Mouse (Mus musculus): Measurements from ENCODE around the gene Icam5.
A peak's percentile ranks its signal among the peaks of the same experiment; 100 is the strongest.

Gene Icam5

GRCm38 (mm10) chr9:21014691-21015570 lies 16.9 kb upstream of the Icam5 start:
- DNase-seq (ENCODE audit: low spot score): no peak

DNA sequence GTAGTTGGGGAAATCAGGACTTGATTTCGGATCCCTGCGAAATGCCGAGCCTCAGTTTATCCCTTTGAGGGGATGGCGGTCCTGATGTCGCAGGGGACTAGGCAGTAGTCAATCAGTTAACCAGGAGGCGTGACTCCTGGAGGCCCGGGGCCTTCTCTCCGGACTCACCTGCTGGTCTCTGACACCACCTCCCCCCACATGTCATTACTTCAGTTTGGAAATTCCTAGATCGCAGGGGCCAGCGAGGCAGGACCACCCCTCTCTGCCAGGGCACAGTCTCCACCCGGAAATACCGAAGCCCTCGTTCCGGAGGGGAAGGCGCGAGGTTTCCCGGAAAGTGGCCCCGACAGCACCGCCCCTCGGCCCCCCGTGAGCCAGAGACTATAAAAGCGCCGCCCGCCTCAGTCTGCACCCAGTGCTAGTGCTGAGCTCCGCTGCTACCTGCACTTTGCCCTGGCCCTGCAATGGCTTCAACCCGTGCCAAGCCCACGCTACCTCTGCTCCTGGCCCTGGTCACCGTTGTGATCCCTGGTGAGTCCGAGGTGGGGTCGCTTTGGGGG lies 16.2 kb upstream of the Icam5 start, which contains the start of gene Icam1:
Gene Icam1 (plus strand): TSS at position 415 of the 560 bp plus-strand sequence.
- DNase-seq (ENCODE audit: low spot score): no peak

- DNase-seq (ENCODE audit: low spot score): no peak
These were observed 15.3 kb upstream of the Icam5 start for GRCm38 (mm10) chr9:21016331-21017176.

- no peak for DNase-seq (ENCODE audit: low spot score)
These were observed 14.7 kb upstream of the Icam5 start for GRCm38 (mm10) chr9:21017177-21017575.

GRCm38 (mm10) chr9:21018600-21018999 lies 13.3 kb upstream of the Icam5 start:
- no peak for DNase-seq (ENCODE audit: low spot score)

GRCm38 (mm10) chr9:21021363-21021762 lies 10.5 kb upstream of the Icam5 start:
- DNase-seq (ENCODE audit: low spot score): no peak

DNA sequence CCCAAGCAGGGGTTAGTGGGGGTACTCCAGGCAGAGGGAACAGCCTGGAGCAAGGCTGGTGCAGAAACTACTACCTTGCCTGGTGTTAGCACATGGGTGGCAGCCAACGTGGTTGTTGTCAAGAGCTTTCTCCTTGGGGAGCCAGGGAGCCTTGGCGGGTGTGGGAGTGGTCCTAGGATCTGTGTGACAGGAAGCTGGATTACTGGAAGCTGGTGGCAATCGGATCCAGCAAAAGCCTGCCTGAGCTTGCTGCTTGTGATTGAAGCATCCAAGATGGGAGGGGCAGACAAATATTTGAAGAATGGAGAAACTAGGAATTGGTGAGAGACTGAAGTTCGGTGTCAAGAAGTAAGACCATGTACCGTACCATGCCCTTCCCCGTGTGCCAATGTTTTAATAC lies 9.6 kb upstream of the Icam5 start:
- DNase-seq (ENCODE audit: low spot score): no peak

DNA sequence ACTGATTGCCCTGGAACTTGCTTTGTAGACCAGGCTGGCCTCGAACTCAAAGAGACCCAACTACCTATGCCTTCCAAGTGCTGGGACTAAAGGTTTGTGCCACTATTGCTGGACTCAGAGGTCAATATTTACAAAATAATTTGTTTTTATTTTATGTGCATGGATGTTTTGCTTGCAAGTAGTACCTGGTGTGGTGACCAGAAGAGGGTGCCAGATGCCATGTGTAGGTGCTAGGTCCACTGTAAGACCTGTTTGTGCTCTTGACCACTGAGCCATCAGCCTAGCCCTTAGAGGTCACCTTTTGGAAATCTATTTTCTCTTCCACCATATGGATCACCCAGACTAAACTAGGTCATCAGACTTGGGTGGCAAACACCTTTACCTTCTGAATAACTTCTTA lies 9.1 kb upstream of the Icam5 start:
- no peak for DNase-seq (ENCODE audit: low spot score)

DNA sequence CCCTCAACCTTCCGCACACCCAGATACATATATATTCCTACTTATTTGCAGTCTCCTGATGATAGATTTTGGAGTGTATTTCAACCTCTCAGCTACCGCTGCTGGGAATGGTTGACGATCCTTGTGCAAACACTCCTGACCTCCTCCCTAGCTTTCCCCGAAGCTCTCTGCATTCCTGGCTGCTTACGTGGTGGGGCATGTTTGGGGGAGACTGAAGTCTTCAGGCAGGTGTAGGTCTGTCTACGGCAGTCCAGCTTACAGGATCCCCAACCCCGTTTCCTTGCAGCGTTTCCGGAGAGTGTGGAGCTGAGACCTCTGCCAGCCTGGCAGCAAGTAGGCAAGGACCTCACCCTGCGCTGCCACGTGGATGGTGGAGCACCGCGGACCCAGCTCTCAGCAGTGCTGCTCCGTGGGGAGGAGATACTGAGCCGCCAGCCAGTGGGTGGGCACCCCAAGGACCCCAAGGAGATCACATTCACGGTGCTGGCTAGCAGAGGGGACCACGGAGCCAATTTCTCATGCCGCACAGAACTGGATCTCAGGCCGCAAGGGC lies 6.5 kb upstream of the Icam5 start:
- DNase-seq (ENCODE audit: low spot score): no peak

- no peak for DNase-seq (ENCODE audit: low spot score)
These were observed 5.0 kb upstream of the Icam5 start for GRCm38 (mm10) chr9:21026849-21027248.

DNA sequence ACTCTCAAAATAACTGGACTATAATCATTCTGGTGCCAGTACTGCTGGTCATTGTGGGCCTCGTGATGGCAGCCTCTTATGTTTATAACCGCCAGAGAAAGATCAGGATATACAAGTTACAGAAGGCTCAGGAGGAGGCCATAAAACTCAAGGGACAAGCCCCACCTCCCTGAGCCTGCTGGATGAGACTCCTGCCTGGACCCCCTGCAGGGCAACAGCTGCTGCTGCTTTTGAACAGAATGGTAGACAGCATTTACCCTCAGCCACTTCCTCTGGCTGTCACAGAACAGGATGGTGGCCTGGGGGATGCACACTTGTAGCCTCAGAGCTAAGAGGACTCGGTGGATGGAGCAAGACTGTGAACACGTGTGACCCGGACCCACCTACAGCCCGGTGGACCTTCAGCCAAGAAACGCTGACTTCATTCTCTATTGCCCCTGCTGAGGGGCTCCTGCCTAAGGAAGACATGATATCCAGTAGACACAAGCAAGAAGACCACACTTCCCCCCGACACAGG lies 4.0 kb upstream of the Icam5 start:
- no peak for DNase-seq (ENCODE audit: low spot score)

GRCm38 (mm10) chr9:21028560-21029110 lies 3.2 kb upstream of the Icam5 start:
- DNase-seq (ENCODE audit: low spot score): no peak

DNA sequence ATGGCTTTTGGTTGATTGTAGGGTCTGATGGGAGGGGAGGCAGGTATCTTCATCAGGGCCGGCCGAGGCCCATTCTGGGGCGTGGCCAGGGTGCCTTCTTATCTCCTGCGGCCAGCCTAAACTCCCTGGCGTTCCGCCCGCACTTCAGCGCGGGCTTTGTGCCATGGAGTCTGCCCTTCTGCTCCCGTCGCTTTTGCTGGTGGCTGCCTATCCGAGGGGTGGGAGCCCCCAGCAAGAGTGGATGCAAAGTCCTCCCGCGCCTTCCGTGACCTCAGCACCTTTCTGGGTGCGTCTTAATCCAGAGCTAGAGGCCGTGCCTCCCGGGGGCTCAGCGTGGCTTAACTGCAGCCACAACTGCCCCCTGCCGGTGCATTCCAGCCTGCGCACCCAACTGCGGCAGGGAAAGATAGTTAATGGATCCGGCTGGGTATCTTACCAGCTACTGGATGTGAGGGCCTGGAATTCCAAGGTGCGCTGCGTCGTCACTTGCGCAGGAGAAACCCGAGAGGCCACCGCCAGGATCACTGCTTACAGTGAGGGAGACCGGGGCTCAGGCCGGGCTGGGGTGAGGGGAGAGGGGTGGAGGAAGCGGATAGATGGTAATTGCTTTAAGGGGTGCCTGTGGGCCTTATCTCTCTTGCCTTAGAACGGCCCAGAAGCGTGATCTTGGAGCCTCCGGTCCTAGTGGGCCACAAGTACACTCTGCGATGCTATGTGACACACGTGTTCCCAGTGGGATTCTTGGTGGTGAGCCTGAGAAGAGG lies 2.4 kb upstream of the Icam5 start, which contains the start of gene Icam4:
Gene Icam4 (plus strand): TSS at position 83 of the 764 bp plus-strand sequence.
- no peak for DNase-seq (ENCODE audit: low spot score)

DNA sequence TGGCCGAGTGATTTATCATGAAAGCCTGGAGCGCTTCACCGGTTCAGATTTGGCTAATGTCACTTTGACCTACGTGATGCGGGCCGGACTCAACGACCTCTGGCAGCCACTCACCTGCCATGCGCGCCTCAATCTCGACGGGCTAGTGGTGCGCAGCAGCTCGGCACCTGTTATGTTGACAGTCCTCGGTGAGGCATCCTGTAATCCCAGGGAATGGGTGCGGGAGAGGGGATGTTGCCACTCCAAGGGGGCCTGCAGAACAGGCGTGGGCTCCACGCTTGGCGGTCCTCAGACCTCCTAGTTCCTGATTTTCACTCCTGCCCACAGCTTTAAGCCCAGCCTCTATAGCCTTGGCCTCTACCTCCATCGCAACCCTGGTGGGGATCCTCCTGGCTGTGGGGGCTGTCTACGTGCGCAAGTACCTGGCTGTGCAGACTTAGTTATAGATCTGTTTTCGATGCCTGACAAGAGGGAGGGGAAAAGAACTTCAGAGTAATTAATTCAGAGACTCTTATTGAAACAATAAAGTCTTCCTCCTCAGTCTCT lies 1.7 kb upstream of the Icam5 start:
- no peak for DNase-seq (ENCODE audit: low spot score)

GRCm38 (mm10) chr9:21030781-21031250 lies 1.1 kb upstream of the Icam5 start:
- peak; percentile 67 for DNase-seq (ENCODE audit: low spot score)

DNA sequence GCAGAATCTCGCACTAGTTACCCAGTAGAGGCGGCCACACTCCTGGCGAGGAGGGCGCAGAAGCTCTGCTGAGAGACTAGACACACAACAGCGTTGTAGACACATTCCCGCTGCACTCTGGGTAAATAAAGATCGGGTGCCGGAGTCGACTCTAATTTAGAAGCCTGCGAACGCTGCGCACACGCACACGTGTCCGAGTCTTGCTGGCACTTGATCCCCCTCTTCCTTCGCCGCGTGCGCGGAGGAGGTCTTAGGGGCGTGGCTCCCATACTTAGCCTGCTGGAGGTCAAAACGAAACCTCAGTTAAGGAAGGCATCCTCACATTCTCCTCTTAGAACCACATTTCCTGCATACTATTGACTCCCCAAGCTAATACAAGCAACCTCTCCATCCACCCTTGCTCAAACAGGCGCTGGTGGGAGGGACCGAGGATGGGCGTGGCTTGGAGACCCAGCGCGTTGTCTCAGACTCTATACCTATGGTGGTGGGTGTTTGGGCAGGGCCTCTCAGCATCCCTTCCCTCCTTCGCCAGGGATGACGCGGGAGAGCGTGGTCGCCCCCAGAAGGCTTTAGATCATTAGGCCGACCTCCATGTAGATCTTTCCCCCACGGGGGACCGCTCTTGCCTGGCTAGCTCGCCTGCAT lies 500 bp upstream of the Icam5 start:
- DNase-seq (ENCODE audit: low spot score): no peak

DNA sequence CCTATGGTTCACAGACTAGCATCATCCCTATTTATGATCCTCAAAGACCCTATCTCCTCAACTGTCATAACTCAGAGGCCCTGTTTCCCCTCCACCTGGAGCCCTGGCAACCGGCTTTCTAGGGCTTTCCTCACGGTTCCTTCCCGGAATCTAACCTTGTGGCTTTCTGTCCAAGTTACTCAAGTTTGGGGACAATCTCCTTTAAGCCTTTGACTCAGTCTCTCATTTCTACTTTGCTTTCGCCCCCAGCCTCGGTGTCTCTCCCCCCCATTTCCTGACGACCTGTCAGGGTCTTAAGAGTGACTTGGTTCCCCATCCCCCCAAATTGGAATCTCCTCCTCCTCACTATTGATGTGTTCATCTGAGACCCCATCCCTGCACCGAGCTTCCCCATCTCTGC lies 618 bp downstream of the Icam5 start:
- DNase-seq (ENCODE audit: low spot score): no peak

DNA sequence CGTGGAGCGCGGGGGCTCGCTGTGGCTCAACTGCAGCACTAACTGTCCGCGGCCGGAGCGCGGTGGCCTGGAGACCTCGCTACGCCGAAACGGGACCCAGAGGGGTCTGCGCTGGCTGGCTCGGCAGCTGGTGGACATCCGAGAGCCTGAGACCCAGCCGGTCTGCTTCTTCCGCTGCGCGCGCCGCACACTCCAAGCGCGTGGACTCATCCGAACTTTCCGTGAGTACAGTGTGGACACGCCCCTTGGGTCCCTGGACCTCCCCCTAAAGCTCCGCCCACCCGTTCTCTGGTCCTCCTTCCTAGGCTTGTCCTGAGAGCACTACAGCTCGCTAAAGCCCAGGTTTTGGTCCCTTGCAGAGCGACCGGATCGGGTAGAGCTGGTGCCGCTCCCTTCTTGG lies 1.3 kb downstream of the Icam5 start:
- no peak for DNase-seq (ENCODE audit: low spot score)

- no peak for DNase-seq (ENCODE audit: low spot score)
These were observed 2.7 kb downstream of the Icam5 start for GRCm38 (mm10) chr9:21034481-21035085.

DNA sequence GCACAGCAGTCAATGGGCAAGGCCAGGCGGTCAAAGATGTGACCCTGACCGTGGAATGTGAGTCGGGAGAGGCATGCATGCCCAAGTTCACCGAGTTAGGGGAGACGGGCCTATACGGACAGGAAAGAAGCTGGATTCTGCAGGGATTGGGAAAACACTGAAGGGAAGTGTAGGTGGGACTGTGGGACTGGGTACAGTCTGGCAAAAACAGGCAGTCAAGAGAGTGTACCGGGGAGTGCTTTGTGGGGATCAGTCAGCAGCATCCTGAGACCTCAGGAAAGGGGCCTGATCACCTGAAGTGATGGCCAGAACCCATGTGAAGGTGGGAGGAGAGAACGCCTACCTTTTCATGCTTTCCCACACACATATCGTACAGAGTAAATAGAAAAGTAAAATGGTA lies 3.7 kb downstream of the Icam5 start:
- no peak for DNase-seq (ENCODE audit: low spot score)
